Mouse (Mus musculus) lung, postnatal 0 days (tissue): ENCODE measurements around the gene Itpa.

Experiments used
- CTCF ChIP-seq: IDR thresholded peaks from 2 replicates; pipeline ENCODE4 v1.5.1; 2016; ENCODE audit warnings: antibody characterized with exemption, mild to moderate bottlenecking
- EP300 ChIP-seq: IDR thresholded peaks from 2 replicates; pipeline ENCODE4 v1.6.1; 2016; ENCODE audit warnings: antibody characterized with exemption, mild to moderate bottlenecking, control low read depth

DNA sequence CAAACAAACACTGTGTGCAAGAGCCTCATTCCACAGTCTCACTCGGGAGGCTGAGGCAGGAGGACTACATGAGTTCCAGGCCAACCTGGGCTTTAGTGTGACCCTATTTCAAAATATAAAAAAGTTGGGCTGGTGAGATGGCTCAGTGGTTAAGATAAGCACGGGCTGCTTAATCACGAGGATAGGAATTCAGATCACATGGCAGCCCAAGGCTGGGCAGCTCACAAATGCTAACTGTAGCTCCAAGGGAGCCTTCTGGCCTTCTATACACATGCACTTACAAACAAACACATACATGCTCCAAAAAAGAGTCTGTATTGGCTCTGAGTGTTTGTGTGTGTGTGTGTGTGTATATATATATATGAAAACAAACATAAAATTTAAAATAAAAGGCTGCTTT lies 26.2 kb downstream of the Itpa start:
- TF ChIP-seq CTCF (no peak), EP300 (no peak)
